Mouse (Mus musculus) gastrocnemius, adult 2 months (tissue): ENCODE data around the gene Clcn2. TPM values are rescaled to one million over a fixed set of nuclear protein-coding genes. Genes with fewer than 3 reads are reported as not detected.

Experiments used
- DNase-seq: peaks from one replicate; pipeline ENCODE4 v3.0.0; 2022
- H3K27ac ChIP-seq: fragments of 200-600 bp; 2 replicates; pipeline ENCODE4 v1.8.1; 2022; ENCODE audit warnings: mild to moderate bottlenecking
- H3K4me3 ChIP-seq: fragments of 200-600 bp; 2 replicates; pipeline ENCODE4 v1.8.1; 2022; ENCODE audit warnings: mild to moderate bottlenecking, moderate library complexity
- CTCF ChIP-seq: fragments of 200-600 bp; IDR thresholded peaks from 2 replicates; pipeline ENCODE4 v1.8.1; 2022; ENCODE audit warnings: antibody characterized with exemption, mild to moderate bottlenecking, moderate library complexity
- intact Hi-C: fragments of 180-260 bp; cut with DNase I; formaldehyde crosslinking; loops from one replicate; pipeline ENCODE4 v1.15.1; 2025
- total RNA-seq, 2 experiments: library from RNA; stranded (reverse); gene quantifications; 2 replicates each; pipeline ENCODE4 v1.2.3; 2021

Clcn2 gene
- total RNA-seq, 2 experiments from 2014 or later: 0.89 to 1.0 TPM

- DNase-seq: peak; percentile 88
- H3K4me3 ChIP-seq: peak within 1 kb of the TSS; percentile 92
- TF ChIP-seq CTCF: no peak
- intact Hi-C loops: no loop called here
- peak within 1 kb of the TSS; percentile 91 for H3K27ac ChIP-seq
These were observed 15.6 kb upstream of the Clcn2 start, which contains the start of gene Chrd for GRCm38 (mm10) chr16:20732925-20733730. Gene Chrd, plus strand, starts transcription at chr16:20733127.

GRCm38 (mm10) chr16:20732251-20732924 lies 14.8 kb upstream of the Clcn2 start:
- TF ChIP-seq CTCF: no peak
- Histone ChIP-seq H3K27ac (peak overlapping the region; percentile 91), H3K4me3 (peak overlapping the region; percentile 92)
- no peak for DNase-seq
- intact Hi-C loops: no loop called here

- Histone ChIP-seq H3K27ac (peak overlapping the region; percentile 35; the same call in 1 of the 2 replicates), H3K4me3 (no peak overlapping the region)
- intact Hi-C loops: no loop called here
- no peak for TF ChIP-seq CTCF
- DNase-seq: no peak
These were observed 14.1 kb upstream of the Clcn2 start for GRCm38 (mm10) chr16:20731688-20732087.

GRCm38 (mm10) chr16:20730293-20730711 lies 12.8 kb upstream of the Clcn2 start:
- no peak for DNase-seq
- no peak for TF ChIP-seq CTCF
- intact Hi-C loops: no loop called here
- H3K4me3 ChIP-seq: peak overlapping the region; percentile 60
- peak overlapping the region; percentile 82 for H3K27ac ChIP-seq

GRCm38 (mm10) chr16:20726384-20726783 lies 8.8 kb upstream of the Clcn2 start:
- Histone ChIP-seq H3K27ac (peak overlapping the region; percentile 79), H3K4me3 (peak overlapping the region; percentile 40)
- DNase-seq: peak; percentile 28
- TF ChIP-seq CTCF: no peak
- intact Hi-C loops: no loop called here

GRCm38 (mm10) chr16:20725750-20726149 lies 8.2 kb upstream of the Clcn2 start:
- intact Hi-C loops: loop anchor here (2.0 kb wide), 1 partner anchor 35 kb away; no protein-coding TSS in a partner anchor
- peak; percentile 27 for DNase-seq
- Histone ChIP-seq H3K27ac (peak overlapping the region; percentile 79), H3K4me3 (peak overlapping the region; percentile 40)
- no peak for TF ChIP-seq CTCF

GRCm38 (mm10) chr16:20725321-20725720 lies 7.8 kb upstream of the Clcn2 start:
- TF ChIP-seq CTCF: no peak
- DNase-seq: peak; percentile 21
- intact Hi-C loops: loop anchor here (2.0 kb wide), 1 partner anchor 35 kb away; no protein-coding TSS in a partner anchor
- Histone ChIP-seq H3K4me3 (peak overlapping the region; percentile 40), H3K27ac (peak overlapping the region; percentile 79)

GRCm38 (mm10) chr16:20724338-20724748 lies 6.8 kb upstream of the Clcn2 start:
- peak; percentile 81 for DNase-seq
- intact Hi-C loops: loop anchor here (2.0 kb wide), 1 partner anchor 36 kb away; no protein-coding TSS in a partner anchor
- TF ChIP-seq CTCF: peak; percentile 89
- Histone ChIP-seq H3K27ac (0 out of 2 replicates have a peak overlapping the region, but pooled peaks have one; percentile 79), H3K4me3 (no peak overlapping the region)

GRCm38 (mm10) chr16:20723247-20723646 lies 5.7 kb upstream of the Clcn2 start:
- TF ChIP-seq CTCF: no peak
- no peak overlapping the region for H3K27ac ChIP-seq
- DNase-seq: no peak
- H3K4me3 ChIP-seq: no peak overlapping the region
- intact Hi-C loops: no loop called here

- no peak overlapping the region for H3K4me3 ChIP-seq
- TF ChIP-seq CTCF: no peak
- DNase-seq: no peak
- intact Hi-C loops: no loop called here
- H3K27ac ChIP-seq: no peak overlapping the region
These were observed 5.2 kb upstream of the Clcn2 start for GRCm38 (mm10) chr16:20722736-20723135.

GRCm38 (mm10) chr16:20721808-20722207 lies 4.3 kb upstream of the Clcn2 start:
- Histone ChIP-seq H3K4me3 (no peak overlapping the region), H3K27ac (no peak overlapping the region)
- intact Hi-C loops: no loop called here
- TF ChIP-seq CTCF: no peak
- DNase-seq: no peak

GRCm38 (mm10) chr16:20717978-20718670 lies 578 bp upstream of the Clcn2 start:
- intact Hi-C loops: no loop called here
- no peak for DNase-seq
- Histone ChIP-seq H3K4me3 (peak overlapping the region; percentile 80), H3K27ac (peak overlapping the region; percentile 93)
- TF ChIP-seq CTCF: no peak
